Mouse (Mus musculus): Measurements from ENCODE around the gene Zranb1.

DNA sequence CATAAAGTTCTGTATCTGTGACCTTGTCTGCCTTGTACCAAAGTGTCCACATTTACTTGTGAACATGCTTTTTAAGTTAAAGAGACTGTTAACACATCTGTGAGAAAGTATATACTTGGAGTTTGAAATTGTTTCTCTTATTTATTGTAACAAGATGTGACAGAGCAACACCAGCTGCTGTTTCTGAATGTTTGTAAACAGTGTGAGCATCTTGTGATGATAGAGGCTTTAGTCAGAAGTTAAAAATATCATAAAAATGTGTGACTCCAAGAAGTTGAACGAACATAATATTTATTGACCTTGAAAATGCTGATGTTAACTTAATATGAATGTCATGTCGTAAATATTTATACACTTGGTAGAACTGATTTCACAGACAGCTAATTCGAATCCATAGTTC is 19.7 kb downstream of the Zranb1 start:
- no peak for TF ChIP-seq MAFK (IDR thresholded peaks at IDR 0.05; ENCODE audit: borderline replicate concordance, low read depth, low read length)
- no peak for TF ChIP-seq POLR2A (IDR thresholded peaks at IDR 0.05; ENCODE audit: control insufficient read depth in 1 of 2, insufficient read depth in 1 of 2, low read depth in 1 of 2, low read length in 2 of 2, poor library complexity in 1 of 2)
- TF ChIP-seq TBP (IDR thresholded peaks at IDR 0.05; ENCODE audit: low read depth, low read length), result no peak
- no peak for TF ChIP-seq MAX (IDR thresholded peaks at IDR 0.05; ENCODE audit: low read length)
- TF ChIP-seq CTCF (IDR thresholded peaks at IDR 0.05 in 2 of 3, conservative IDR thresholded peaks at IDR 0.05 in 1 of 3; ENCODE audit: control insufficient read depth in 1 of 3, insufficient read depth in 1 of 3, low read depth in 2 of 3, low read length in 3 of 3, poor library complexity in 1 of 3, severe bottlenecking in 1 of 3), result no peak
- TF ChIP-seq USF2 (IDR thresholded peaks at IDR 0.05; ENCODE audit: borderline replicate concordance in 1 of 2, insufficient read depth in 1 of 2, low read depth in 1 of 2, low read length in 2 of 2), result no peak
- TF ChIP-seq EP300 (IDR thresholded peaks at IDR 0.05; ENCODE audit: low read depth in 1 of 2, low read length in 2 of 2), result no peak
- no peak for TF ChIP-seq NRF1 (IDR thresholded peaks at IDR 0.05; ENCODE audit: insufficient read depth, low read depth, low read length, poor library complexity, severe bottlenecking)
- no peak for TF ChIP-seq GATA1 (IDR thresholded peaks at IDR 0.05; ENCODE audit: low read depth, low read length)
- TF ChIP-seq NELFE (IDR thresholded peaks at IDR 0.05; ENCODE audit: low read depth, low read length), result no peak
